Mouse (Mus musculus) ES-E14 (cell line): ENCODE measurements around the gene Podn.

Experiments
- MAFK ChIP-seq: IDR thresholded peaks from 2 replicates; pipeline ENCODE4 v1.6.1; 2014; ENCODE audit warnings: mild to moderate bottlenecking, low read depth, low read length, inconsistent platforms; ENCODE audit not compliant: insufficient read depth
- ZC3H11A ChIP-seq: IDR thresholded peaks from 2 replicates; pipeline ENCODE4 v1.6.1; 2012; ENCODE audit warnings: low read depth, mild to moderate bottlenecking, inconsistent platforms, low read length, borderline replicate concordance

- no peak for TF ChIP-seq MAFK
- no peak for TF ChIP-seq ZC3H11A
These were observed 48.6 kb upstream of the Podn start, which contains the start of gene Scp2 for GRCm38 (mm10) chr4:108144880-108145279.
